Mouse (Mus musculus) lung, embryonic 16.5 days (tissue): ENCODE results near the gene Tssk6. TPM values are rescaled to one million over a fixed set of nuclear protein-coding genes. Genes with fewer than 3 reads are reported as not detected.
A peak's percentile ranks its signal among the peaks of the same experiment; 100 is the strongest.

Experiments used
- ATAC-seq: fragments of 200-750 bp; cut with Nextera tagmentation; 2 replicates; pipeline ENCODE4 v1.8.0; 2017; ENCODE audit warnings: low read depth, mild to moderate bottlenecking, moderate library complexity
- H3K27ac ChIP-seq: fragments of 300-500 bp; sonication (generic); 2 replicates; pipeline ENCODE4 v1.5.1; 2014; ENCODE audit warnings: mild to moderate bottlenecking, control low read depth, low read length
- H3K27me3 ChIP-seq: fragments of 300-500 bp; sonication (generic); 2 replicates; pipeline ENCODE4 v1.6.1; 2014; ENCODE audit warnings: low read depth, low read length, mixed read lengths; ENCODE audit not compliant: control insufficient read depth, insufficient read depth
- H3K36me3 ChIP-seq: fragments of 300-500 bp; sonication (generic); 2 replicates; pipeline ENCODE4 v1.6.1; 2014; ENCODE audit warnings: low read length; ENCODE audit not compliant: control insufficient read depth, insufficient read depth
- H3K4me1 ChIP-seq: fragments of 300-500 bp; sonication (generic); replicated peaks from 2 replicates; pipeline ENCODE4 v1.6.1; 2014; ENCODE audit warnings: low read length, mixed read lengths; ENCODE audit not compliant: control insufficient read depth, insufficient read depth
- H3K4me2 ChIP-seq: fragments of 300-500 bp; sonication (generic); 2 replicates; pipeline ENCODE4 v1.6.1; 2014; ENCODE audit warnings: low read depth, low read length, control low read depth
- H3K4me3 ChIP-seq: fragments of 300-500 bp; sonication (generic); 2 replicates; pipeline ENCODE4 v1.5.1; 2014; ENCODE audit warnings: mild to moderate bottlenecking, low read length, control low read depth
- H3K9ac ChIP-seq: fragments of 300-500 bp; sonication (generic); 2 replicates; pipeline ENCODE4 v1.6.1; 2014; ENCODE audit warnings: low read length, control low read depth
- H3K9me3 ChIP-seq: fragments of 300-500 bp; sonication (generic); 2 replicates; pipeline ENCODE4 v1.6.1; 2016; ENCODE audit warnings: low read length; ENCODE audit not compliant: control insufficient read depth
- WGBS: fragments of 180-500 bp; shearing (Covaris S2); extraction: QIAGEN DNeasy Blood & Tissue Kit; methylation state at CpG from one replicate; pipeline ENCODE4 v1.1.7; 2014; 5-methylcytosine and 5-hydroxymethylcytosine counted together
- polyA plus RNA-seq: library from polyadenylated mRNA; unstranded; fragments of >200 nt; fragmentation: Nextera tagmentation; extraction: Ambion mirVana; gene quantifications from 2 replicates; pipeline ENCODE4 v1.2.1, GENCODE M21; 2015

Gene Tssk6
- polyA plus RNA-seq, 1 experiment from 2014 or later, result 2.7 TPM

DNA sequence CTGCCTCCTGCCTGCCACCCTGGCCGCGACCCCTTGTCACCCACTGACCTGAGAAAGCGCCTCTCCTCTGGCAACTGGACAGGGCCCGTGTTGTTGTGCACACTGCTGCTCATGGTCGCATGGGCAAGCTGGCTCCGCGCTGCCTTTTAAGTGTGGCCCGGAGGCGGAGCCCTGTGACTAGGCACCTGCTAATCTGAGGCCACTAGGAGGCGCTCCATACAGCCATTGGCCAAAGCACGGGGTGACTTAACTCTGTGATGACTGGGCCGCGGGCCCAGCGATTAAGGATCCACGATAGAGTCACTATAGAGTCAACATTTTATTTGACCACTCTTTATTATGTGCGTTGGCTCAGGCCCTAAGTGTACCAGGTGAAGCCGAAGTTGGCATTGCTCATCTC lies 8.1 kb upstream of the Tssk6 start:
- no peak; the same call in 1 of the 2 replicates for ATAC-seq
- WGBS, result 37% methylated on average over 17 of the region's 17 CpGs
- no peaks in the 10 kb centered on the region; the same call in 1 of the 2 replicates for H3K36me3 ChIP-seq

DNA sequence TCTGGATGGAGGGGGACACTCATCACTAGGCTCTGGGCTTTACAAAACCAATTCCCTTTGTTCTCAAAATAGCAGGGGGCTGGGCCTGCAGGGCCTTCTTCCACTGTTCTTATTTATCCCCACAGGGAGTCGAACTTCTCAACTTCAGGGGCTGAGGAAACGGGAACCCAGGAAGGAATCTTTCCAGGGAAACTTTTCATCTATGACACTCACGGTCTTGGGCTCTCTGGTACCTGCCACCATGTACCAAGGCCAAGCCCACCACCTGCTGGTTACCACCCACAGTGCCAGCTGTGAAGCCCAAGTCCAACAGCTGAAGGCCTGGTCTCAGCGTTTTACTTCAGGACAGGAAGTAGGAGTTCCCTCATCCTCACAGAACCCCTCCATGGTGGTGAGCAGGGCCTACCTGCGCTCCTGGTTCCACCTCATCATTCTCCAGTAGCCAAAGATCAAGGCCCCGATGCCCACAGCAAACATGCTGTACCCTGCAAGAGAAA lies 7.1 kb upstream of the Tssk6 start:
- peaks cover 10% of the 10 kb centered on the region for H3K27me3 ChIP-seq
- 72% methylated on average over 6 of the region's 6 CpGs for WGBS
- ATAC-seq, result no peak
- H3K4me3 ChIP-seq, result no peak overlapping the region
- peaks cover under 1% of the 10 kb centered on the region; the same call in 1 of the 2 replicates for H3K4me1 ChIP-seq
- H3K36me3 ChIP-seq, result no peaks in the 10 kb centered on the region; the same call in 1 of the 2 replicates
- H3K9ac ChIP-seq, result no peak overlapping the region
- H3K27ac ChIP-seq, result no peak overlapping the region
- no peak overlapping the region for H3K4me2 ChIP-seq
- H3K9me3 ChIP-seq, result no peaks in the 10 kb centered on the region

More for the DNA sequence above, 8.1 kb upstream of the Tssk6 start:
- no peak overlapping the region for H3K4me2 ChIP-seq
- no peak overlapping the region for H3K27ac ChIP-seq
- H3K27me3 ChIP-seq, result peaks cover 20% of the 10 kb centered on the region
- no peak overlapping the region for H3K9ac ChIP-seq
- no peak overlapping the region for H3K4me3 ChIP-seq
- H3K4me1 ChIP-seq, result peaks cover 3% of the 10 kb centered on the region
- H3K9me3 ChIP-seq, result no peaks in the 10 kb centered on the region

- WGBS, result 80% methylated on average over 4 of the region's 4 CpGs
- Histone ChIP-seq H3K36me3 (no peaks in the 10 kb centered on the region; the same call in 1 of the 2 replicates), H3K27ac (no peak overlapping the region), H3K4me1 (peaks cover 10% of the 10 kb centered on the region), H3K9ac (no peak overlapping the region), H3K4me2 (no peak overlapping the region), H3K4me3 (no peak overlapping the region), H3K27me3 (no peaks in the 10 kb centered on the region; the same call in 1 of the 2 replicates), H3K9me3 (no peaks in the 10 kb centered on the region)
- ATAC-seq, result no peak
These were observed 6.1 kb upstream of the Tssk6 start for GRCm38 (mm10) chr8:69895772-69896451.

DNA sequence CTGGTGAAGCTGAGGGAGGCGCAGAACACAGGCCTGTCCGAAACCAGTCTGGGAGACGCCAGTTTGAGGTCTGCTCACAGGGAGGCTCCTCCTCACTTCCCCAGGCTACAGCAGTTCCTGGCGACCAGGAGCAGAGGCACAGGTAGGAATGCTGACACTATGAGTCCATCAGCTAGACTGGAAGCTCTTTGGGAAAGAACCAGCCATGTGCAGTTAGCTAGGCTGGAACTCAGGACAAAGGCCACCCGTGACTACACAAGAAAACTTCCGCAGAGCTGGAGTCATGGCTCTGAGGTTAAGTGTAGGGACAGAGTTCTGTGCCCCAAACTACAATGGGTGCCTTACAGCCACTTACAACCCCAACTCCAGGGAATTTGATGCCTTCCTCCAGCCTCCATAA lies 4.1 kb upstream of the Tssk6 start:
- Histone ChIP-seq H3K9me3 (no peaks in the 10 kb centered on the region), H3K9ac (no peak overlapping the region), H3K36me3 (no peaks in the 10 kb centered on the region; the same call in 1 of the 2 replicates), H3K4me1 (peaks cover 18% of the 10 kb centered on the region), H3K4me2 (no peak overlapping the region), H3K27me3 (no peaks in the 10 kb centered on the region), H3K27ac (no peak overlapping the region), H3K4me3 (no peak overlapping the region)
- ATAC-seq, result no peak
- 80% methylated on average over 6 of the region's 6 CpGs for WGBS

DNA sequence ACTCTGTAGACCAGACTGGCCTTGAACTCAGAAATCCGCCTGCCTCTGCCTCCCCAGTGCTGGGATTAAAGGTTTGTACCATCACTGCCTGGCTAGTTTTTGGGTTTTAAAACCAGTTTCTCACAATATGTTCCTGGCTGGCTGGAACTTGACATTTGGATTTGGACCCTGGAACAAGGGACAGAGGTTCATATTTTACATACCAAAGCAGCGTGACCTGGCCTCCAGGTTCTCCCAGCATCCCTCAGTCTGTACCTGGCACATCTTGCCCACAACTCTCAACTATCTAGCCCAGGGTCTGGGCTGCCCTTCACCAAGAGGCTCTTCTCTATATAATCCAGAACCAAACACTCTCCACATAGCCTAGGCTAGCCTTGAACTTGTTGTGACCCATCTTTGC lies 2.1 kb upstream of the Tssk6 start:
- Histone ChIP-seq H3K9ac (no peak overlapping the region), H3K27me3 (no peaks in the 10 kb centered on the region), H3K4me1 (peaks cover 22% of the 10 kb centered on the region), H3K36me3 (no peaks in the 10 kb centered on the region), H3K9me3 (no peaks in the 10 kb centered on the region), H3K4me2 (no peak overlapping the region), H3K27ac (no peak overlapping the region), H3K4me3 (no peak overlapping the region)
- WGBS, result 85% methylated on average over 2 of the region's 2 CpGs
- ATAC-seq, result no peak

DNA sequence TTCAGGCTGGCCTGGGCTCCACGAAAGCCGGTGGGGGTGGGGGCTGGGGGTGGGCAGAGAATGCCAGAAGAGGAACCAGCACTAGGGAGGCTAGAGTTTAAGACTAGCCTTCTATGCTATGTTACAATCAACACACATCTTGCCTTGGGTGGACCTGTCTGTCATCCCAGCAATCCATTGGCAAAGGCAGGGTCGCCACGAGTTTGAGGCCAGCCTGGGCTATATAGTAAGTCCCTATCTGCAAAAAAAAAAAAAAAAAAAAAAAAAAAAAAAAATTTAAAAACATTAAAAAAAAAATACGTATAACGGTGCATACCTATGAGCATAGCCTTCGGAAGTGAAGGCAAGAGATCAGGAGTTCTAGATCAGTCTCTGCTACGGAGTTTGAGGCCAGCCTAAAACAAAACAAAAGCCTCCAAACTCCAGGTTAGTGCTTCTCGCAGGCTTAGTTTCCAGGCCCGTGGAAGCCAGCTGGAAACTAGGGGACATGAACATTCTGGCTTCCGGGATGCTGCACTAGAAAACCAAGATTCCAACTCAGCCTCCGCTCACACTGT lies 1.0 kb upstream of the Tssk6 start:
- 14% methylated on average over 12 of the region's 12 CpGs for WGBS
- Histone ChIP-seq H3K36me3 (no peaks in the 10 kb centered on the region), H3K9ac (peak overlapping the region; percentile 85), H3K4me3 (peak overlapping the region; percentile 82), H3K27ac (peak overlapping the region; percentile 97), H3K4me1 (peaks cover 22% of the 10 kb centered on the region), H3K27me3 (no peaks in the 10 kb centered on the region), H3K4me2 (peak overlapping the region; percentile 98), H3K9me3 (no peaks in the 10 kb centered on the region)
- ATAC-seq, result no peak

DNA sequence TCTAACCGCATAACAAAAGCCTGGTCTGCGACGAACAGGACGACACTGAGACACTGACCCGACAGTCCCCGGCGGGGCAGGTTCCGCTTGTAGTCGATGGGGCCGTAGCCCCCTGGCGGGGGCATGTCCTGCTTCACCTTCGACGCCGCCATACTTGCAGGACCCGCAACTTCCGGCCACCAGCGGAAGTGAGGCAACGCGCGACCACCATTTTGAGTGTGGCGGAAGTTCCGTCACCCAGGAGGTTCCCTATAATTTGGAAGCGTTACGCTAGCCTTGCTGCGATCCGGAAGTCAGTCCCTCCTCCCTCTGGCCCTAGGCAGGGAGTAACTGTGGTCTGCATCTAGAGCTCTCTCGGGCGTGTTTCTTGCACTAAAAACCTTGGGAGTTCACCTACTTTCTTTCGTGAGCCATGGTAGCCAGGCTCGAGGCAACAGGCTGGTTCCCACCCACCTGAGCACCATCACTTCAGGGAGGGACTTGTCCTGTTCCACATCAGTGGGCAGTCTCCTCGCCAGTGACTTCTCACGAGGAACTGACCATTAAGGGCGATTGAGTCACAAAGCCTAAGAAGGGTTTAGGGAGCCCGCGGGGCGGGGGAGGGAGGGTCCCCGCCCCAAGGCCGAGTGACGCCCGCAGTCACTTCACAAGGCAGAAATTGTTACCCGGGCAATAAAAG lies 361 bp upstream of the Tssk6 start:
- H3K9me3 ChIP-seq, result no peaks in the 10 kb centered on the region
- peaks cover 22% of the 10 kb centered on the region for H3K4me1 ChIP-seq
- H3K27ac ChIP-seq, result peak overlapping the region; percentile 97
- WGBS, result 1% methylated on average over 41 of the region's 41 CpGs
- no peaks in the 10 kb centered on the region for H3K27me3 ChIP-seq
- ATAC-seq, result peak; percentile 78
- H3K36me3 ChIP-seq, result no peaks in the 10 kb centered on the region
- H3K9ac ChIP-seq, result peak overlapping the region; percentile 85
- H3K4me3 ChIP-seq, result peak overlapping the region; percentile 82
- peak overlapping the region; percentile 98 for H3K4me2 ChIP-seq

DNA sequence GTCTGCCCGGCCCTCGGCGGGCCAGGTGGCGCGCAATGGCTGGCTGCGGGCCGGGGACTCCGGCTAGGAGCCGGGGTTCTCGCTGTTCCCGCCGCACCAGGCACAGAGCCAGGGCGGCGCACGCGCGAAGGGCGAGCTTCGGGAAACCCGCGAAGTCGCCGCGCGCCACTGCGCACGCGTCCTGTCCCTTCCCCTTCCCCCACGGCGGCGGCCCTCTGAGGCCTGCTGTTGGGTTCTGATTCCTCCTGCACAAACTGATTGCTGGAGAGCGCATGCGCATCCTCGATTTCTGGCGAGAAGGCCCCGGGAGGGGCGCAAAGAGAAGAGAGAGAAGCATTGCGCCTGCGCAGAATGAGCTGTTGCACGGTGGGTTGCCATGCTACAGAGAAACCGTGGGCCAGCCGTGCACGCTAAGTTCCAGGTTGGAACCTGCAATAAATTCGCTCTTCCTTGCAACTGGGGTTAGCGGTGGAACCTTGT lies 1.1 kb downstream of the Tssk6 start:
- 0 out of 2 replicates have a peak, but pooled peaks cover under 1% of the 10 kb centered on the region for H3K36me3 ChIP-seq
- H3K4me3 ChIP-seq, result peak overlapping the region; percentile 82
- H3K9me3 ChIP-seq, result no peaks in the 10 kb centered on the region
- peaks cover 22% of the 10 kb centered on the region for H3K4me1 ChIP-seq
- WGBS, result 0% methylated on average over 45 of the region's 45 CpGs
- H3K9ac ChIP-seq, result peak overlapping the region; percentile 84
- peak; percentile 90 for ATAC-seq
- peak overlapping the region; percentile 98 for H3K4me2 ChIP-seq
- peak overlapping the region; percentile 97 for H3K27ac ChIP-seq
- H3K27me3 ChIP-seq, result no peaks in the 10 kb centered on the region

- Histone ChIP-seq H3K4me2 (peak overlapping the region; percentile 98; the same call in 1 of the 2 replicates), H3K9ac (no peak overlapping the region), H3K4me1 (peaks cover 22% of the 10 kb centered on the region), H3K36me3 (peaks cover 4% of the 10 kb centered on the region; the same call in 1 of the 2 replicates), H3K4me3 (no peak overlapping the region), H3K27ac (no peak overlapping the region), H3K9me3 (no peaks in the 10 kb centered on the region), H3K27me3 (no peaks in the 10 kb centered on the region)
- 74% methylated on average over 8 of the region's 8 CpGs for WGBS
- no peak for ATAC-seq
These were observed 2.1 kb downstream of the Tssk6 start for GRCm38 (mm10) chr8:69904096-69904495.
